Mouse (Mus musculus) fat pad, adult 2 months (tissue): ENCODE data around the gene Sh3tc1.

Source experiments
- DNase-seq: peaks from one replicate; pipeline ENCODE4 v3.0.0-alpha.2; 2011; ENCODE audit warnings: low read depth, low spot score; ENCODE audit errors: extremely low read depth

The Sh3tc1 gene

GRCm38 (mm10) chr5:35686336-35686735 is 53.5 kb downstream of the Sh3tc1 start:
- DNase-seq: no peak

- no peak for DNase-seq
These were observed 54.7 kb downstream of the Sh3tc1 start for GRCm38 (mm10) chr5:35685079-35685478.

DNA sequence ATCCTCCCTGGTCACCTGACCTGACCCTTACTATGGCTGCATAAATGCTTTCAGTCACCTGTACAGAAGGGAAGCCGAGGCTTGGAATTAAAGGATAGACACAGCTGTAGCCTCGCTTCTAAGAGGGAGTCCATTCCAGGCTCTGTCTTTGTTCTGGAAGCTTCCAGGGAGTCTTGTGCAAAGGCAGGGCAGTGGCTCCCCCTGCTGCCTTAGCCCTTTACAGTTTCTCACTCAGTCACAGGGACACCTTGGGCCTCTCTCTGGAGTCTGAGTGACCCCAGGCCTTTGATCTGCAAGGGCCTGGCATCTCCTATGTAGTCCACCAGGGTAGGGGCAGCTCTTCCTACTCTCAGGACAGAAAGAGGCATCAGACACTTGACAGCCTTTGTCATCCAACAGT is 58.8 kb downstream of the Sh3tc1 start:
- no peak for DNase-seq

- DNase-seq: no peak
These were observed 60.3 kb downstream of the Sh3tc1 start, which contains the start of gene Htra3 for GRCm38 (mm10) chr5:35679256-35680155. Gene Htra3 (minus strand): TSS chr5:35679782.

DNA sequence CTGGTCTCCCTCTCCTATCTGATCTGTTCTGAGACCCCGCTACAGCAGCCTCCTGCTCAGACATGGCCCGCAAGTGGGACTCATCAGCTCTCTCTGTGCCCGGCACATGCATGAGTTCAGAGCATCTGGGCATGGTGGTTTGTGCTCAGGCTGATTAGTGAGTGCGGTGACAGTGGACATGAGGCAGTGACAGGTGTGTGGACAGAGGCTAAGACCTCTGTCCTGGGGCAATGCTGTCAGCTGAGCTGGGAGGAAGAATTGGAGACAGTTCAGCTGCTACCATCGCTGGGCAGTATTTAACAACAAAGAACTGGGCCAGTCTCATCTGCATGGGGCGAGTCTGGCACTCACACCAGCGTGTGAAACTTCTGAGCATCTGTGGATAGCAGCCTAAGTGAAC is 62.8 kb downstream of the Sh3tc1 start:
- DNase-seq: no peak

DNA sequence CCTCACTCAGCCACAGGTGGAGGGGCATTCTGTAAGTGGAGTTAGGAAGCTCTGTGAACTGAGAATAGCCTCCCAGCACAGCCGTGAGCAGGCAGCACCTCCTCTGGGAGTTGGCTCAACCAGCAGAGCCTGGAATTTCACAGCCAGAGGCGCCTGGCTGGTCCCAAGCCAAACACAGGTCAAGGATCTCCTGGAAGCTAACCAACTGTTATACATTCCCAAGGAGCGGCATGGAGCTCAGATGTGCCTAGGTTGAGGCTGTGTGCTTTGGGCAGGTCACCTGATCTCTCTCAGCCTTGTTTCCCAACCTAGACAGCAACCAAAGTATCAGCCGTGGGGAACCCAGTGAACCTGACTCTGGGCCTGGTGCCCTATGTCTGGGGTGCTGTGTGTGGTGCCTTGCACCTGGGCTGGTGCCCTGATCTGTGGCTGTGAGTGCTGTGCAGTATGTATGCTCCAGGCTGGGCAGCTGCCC is 65.7 kb downstream of the Sh3tc1 start:
- no peak for DNase-seq

DNA sequence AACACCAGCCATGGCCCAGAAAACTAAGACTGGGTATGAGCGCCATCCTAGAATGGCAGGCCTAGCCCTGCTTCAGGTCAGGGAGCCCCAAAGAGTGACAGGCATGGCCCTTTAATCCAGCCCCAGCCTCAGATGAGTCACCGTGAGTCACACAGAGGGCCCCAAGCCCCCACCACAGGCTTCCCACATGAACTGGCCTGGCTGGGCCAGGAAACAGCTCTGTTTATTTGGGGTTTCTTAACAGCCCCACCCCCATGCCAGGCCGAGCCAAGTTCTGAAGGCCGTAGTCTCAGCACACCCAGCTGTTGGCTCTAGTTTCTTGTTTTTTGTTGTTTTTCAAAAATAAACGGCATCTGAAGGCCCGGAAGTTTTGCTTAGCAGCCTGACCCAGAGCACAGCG is 66.7 kb downstream of the Sh3tc1 start:
- DNase-seq: no peak

- no peak for DNase-seq
These were observed 67.2 kb downstream of the Sh3tc1 start for GRCm38 (mm10) chr5:35672581-35672980.

DNA sequence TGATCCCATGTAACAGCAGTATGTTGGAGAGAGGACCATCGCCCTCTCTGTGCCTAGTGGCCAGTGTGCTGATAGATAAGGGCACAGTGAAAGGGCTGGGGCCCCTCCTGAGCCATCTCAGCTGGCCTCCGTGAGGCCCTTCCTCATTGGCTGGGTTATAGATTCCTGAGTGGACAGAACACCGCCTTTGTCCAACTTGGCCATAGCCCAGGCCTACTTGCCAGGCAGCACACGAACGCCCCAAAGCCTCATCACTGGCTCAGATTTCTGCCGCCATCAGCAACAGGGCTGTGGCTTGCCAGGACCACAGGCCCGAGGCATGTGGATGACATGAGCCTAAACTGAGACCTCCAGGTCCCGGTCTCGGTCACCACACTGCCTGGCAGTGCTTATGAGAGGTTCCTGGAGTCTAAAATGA is 68.3 kb downstream of the Sh3tc1 start:
- DNase-seq: no peak

- DNase-seq: no peak
These were observed 69.4 kb downstream of the Sh3tc1 start for GRCm38 (mm10) chr5:35670412-35670801.

- no peak for DNase-seq
These were observed 69.9 kb downstream of the Sh3tc1 start for GRCm38 (mm10) chr5:35669747-35670411.

DNA sequence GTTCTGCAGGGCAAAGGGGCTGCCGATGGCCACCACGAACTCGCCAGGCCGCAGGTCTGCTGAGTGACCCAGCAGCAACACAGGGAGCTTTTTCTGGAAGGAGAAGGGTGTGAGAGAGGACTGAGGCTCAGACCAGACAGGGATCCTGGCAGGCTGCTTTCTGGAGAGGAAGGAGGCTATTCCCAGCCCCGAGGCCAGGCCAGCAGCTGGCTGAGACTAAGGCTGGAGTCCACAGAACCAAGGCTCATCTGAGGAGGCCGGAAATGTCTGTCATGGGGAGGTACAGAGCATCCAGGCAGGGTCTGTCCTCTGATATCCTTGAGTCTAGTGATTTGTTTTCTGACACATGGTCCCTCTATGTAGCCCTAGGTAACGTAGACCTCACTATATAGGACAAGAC is 73.6 kb downstream of the Sh3tc1 start:
- no peak for DNase-seq

DNA sequence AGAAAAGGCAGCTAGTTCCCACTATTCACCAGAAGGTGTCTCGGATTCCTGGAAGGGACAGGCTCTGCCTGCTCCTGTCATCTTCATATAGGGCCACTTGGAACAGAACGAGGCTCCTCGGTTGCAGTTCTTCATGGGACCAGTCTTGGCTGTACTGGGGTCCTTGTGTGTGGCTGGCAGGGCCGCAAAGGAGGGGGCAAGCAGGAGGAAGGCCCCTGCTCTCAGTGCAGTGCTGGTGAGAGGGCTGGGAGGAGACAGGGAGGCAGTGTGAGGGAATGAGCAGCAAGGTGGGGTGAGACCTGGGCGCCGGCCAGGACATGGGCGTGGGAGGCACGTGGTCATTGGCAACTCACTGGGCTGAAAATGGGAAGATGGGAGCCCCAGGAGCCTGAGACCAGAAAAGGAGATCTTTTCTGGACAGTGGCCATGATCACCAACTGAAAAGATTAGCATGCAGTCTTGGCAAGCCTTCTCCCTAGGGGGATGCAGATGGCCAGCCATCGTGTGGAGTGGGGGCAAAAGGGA is 77.7 kb downstream of the Sh3tc1 start:
- DNase-seq: no peak

DNA sequence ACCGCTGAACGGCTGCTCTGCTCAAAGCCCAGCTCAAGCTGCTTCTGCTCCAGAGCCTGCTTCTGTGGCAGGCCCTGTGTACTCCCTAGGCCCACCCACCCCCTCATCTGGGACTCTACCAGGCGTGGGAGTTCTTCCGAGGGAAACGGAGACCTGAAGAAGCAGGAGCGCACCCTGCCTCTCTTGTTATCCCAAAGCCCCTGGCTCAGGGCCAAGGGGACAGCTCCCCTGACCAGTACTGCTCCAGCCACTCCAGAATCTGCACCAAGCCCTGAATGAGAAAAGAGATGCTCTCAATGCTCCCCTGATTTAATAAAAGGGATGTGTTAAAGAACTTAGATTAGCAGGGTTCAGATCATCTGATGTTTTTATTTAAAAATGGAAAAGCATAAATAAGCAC is 78.6 kb downstream of the Sh3tc1 start:
- no peak for DNase-seq

GRCm38 (mm10) chr5:35659503-35659902 is 80.3 kb downstream of the Sh3tc1 start:
- DNase-seq: no peak

DNA sequence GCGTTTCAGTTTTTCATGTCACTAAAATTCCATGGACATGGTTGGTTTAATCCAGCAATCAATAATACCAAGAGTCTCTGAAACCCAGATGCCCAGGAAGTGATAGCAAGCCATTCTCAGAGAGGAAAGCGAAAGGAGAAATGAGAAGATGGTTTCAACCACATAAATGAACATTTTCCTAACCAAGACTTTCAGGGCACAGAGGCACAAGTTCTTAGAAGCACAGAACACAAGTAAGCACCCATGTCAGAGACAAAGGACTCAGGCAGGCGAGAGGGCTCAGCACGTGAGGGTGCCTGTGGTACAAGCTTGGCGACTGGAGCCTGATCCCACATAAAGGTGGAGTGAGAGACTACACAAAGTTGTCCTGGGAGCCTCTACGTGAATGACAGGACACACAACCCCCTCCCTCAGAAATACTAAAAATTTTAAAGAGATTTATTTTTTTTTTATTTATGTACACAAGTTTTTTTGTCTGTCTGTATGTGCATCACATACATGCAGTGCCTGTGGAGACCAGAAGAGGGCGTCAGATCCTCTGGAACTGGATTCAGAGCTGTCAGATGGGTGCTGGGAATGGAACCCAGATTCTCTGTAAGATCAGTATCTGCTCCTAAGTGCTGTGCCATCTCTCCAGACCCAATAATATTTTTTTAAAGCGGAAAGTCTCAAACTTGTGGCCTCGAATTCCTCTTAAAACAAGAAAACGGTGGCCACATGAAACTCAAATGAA is 83.9 kb downstream of the Sh3tc1 start:
- DNase-seq: no peak

DNA sequence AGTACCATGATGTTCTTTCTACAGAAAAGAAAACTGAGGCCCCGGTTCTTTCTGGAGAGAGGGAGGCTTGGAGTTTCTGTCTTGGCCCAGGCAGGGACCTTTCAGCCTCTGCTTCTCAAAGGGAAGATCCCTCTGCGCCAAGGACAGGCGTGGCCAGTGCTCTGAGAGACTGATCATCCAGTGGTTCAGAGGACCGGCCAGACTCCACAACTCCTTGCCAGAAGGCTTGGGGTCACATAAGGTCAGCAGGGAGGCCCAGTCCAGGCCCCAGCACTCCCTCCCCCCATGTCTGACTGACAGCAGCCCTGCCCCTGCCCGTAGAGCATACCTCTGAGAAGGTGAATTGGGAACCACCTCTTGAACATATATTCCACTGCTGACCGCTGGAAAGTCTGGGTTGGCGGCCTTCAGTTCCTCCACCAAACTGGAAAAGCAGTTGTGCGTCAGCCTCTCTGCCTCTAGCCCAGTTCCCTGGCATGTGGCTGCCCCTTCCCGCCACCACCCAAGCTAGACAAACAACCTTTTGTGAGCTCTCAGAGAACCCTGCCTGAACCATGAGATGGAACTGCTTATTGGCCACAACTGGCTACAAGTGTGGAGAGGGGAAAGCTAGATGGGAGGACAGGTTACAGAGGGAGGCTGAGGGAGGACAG is 85.9 kb downstream of the Sh3tc1 start:
- DNase-seq: no peak

- DNase-seq: no peak
These were observed 86.9 kb downstream of the Sh3tc1 start for GRCm38 (mm10) chr5:35652872-35653271.

DNA sequence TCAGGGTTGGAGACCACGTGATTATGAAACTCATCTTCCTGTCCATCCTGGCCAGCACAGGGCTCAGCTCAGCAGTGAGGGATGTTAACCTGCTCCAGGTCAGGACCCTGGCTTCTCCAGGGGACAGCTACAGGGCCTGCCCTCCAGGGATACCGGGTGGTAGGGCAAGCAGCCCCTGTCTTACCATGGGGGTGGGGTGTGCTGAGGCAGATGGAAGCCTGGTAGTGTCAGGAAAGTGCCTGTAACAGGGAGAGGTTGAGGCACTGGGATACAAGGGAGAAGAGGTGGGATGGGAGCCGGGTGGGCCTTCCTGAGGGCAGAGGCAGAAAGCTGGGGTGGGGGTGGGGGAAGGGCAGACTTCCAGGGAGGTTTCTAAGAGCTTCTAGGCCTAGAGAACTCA is 87.5 kb downstream of the Sh3tc1 start:
- no peak for DNase-seq

DNA sequence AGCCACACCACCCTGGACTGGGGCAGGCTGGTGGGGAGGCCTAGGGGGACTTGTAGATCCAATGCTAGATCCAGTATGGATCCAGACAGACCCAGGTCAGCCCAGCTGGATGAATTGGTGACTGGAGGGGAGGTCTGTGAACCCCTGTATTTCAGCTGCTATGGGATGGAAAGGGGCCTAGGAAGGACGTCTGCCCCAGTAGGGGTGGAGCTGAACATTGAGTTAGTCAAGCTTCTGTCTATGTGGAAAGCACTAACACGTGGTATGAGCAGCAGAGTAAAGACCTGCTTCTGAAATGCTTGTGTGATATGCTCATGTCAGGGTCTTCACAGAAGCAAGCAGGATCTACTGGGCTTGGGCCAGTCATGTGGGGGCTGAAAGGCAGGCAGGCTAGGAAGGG is 91.6 kb downstream of the Sh3tc1 start:
- DNase-seq: no peak

- no peak for DNase-seq
These were observed 92.2 kb downstream of the Sh3tc1 start for GRCm38 (mm10) chr5:35647562-35647961.
